Mouse (Mus musculus): ENCODE results near the gene Camk1. TPM values are rescaled to one million over a fixed set of nuclear protein-coding genes. Genes with fewer than 3 reads are reported as not detected.

Camk1 gene
- polyA plus RNA-seq, 1 experiment from 2014 or later: 128 TPM

DNA sequence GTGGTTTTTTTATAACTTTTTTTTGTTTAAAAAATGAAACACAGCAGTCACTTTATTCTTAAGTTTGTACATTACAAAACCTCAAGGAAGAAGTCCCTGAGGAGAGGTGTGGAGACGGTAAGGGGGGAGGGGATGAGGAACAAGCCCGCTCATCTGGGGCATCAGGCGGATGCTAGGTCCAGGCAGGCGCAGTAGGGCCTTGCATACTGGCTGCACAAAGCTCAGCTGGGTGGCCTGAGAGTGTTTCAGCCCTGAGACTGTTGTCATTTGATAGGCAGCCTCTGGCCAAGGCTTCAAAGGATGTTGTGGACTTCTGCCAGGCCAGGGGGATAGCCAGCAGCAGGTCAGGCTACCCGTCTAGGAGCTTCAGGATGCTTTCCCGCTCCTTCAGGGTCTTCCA lies 22.9 kb upstream of the Camk1 start:
- 90% methylated on average over 6 of the region's 6 CpGs for WGBS
- Histone ChIP-seq H3K4me3 (ENCODE audit: low read length) (no peak overlapping the region), H3K4me2 (ENCODE audit: low read length) (no peak overlapping the region), H3K27ac (ENCODE audit: low read depth, low read length) (no peak overlapping the region), H3K4me1 (ENCODE audit: control insufficient read depth, insufficient read depth, low read depth, low read length) (no peaks in the 10 kb centered on the region), H3K9ac (ENCODE audit: low read depth, low read length) (no peak overlapping the region), H3K9me3 (ENCODE audit: control insufficient read depth, low read length) (no peaks in the 10 kb centered on the region), H3K36me3 (ENCODE audit: control insufficient read depth, insufficient read depth, low read length) (peaks cover 28% of the 10 kb centered on the region), H3K27me3 (replicated peaks; ENCODE audit: control insufficient read depth, insufficient read depth, low read length) (no peaks in the 10 kb centered on the region)
- no peak for ATAC-seq

DNA sequence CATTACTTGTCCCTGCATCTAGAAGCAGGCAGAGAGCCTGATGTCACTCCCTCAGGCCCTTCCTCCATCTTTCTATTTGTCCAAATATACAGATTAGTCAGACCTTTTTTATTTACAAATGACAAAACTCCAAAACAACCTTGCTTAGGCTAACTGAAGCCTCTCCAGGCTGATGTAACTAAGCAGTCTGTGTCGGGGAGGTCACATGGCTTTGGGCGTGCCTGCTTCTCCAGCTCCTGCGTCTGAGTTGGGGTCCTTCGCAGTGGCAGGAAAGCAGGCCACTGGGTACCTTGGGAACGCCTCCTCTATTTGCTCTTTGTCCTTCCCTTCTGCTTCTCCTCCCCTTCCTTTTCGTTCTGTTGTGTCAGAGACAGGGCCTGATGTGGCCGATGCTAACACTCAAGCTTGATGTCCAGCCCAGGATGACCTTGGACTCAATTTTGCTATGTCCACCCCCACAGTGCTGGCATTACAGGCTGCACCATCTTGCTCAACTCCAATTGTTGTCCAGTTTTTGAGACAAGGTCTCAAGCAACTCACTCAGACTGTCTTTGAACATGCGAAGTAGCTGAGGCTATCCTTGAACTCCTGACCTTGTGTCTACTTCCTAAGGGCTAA lies 20.8 kb upstream of the Camk1 start:
- no peaks in the 10 kb centered on the region for H3K4me1 ChIP-seq (ENCODE audit: control insufficient read depth, insufficient read depth, low read depth, low read length)
- peaks cover 10% of the 10 kb centered on the region for H3K36me3 ChIP-seq (ENCODE audit: control insufficient read depth, insufficient read depth, low read length)
- no peak overlapping the region for H3K9ac ChIP-seq (ENCODE audit: low read depth, low read length)
- no peak overlapping the region for H3K4me2 ChIP-seq (ENCODE audit: low read length)
- no peak overlapping the region for H3K27ac ChIP-seq (ENCODE audit: low read depth, low read length)
- no peak for ATAC-seq
- H3K9me3 ChIP-seq (ENCODE audit: control insufficient read depth, low read length): no peaks in the 10 kb centered on the region
- no peak overlapping the region for H3K4me3 ChIP-seq (ENCODE audit: low read length)
- no peaks in the 10 kb centered on the region for H3K27me3 ChIP-seq (replicated peaks; ENCODE audit: control insufficient read depth, insufficient read depth, low read length)
- WGBS: 63% methylated on average over 8 of the region's 8 CpGs

DNA sequence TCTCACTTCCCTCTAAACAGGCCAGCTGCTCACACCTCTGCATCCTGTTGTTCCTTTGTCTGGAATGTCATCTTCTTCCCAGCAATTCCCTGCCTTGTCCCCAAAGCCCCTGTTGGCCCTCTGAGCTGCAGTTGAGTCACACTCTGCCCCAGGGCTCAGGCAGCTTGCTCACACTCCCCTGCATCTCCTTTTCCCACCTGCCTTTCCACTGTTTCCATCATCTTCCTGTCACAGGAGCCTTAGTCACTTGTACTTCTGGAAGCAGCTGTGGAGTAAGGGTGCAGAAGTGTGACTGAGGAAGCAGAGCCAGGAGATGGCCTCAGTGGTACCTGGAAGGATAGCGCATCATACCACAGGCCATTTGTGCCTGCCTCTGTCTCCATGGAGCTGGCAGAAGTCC lies 18.5 kb upstream of the Camk1 start:
- Histone ChIP-seq H3K9ac (ENCODE audit: low read depth, low read length) (no peak overlapping the region), H3K27ac (ENCODE audit: low read depth, low read length) (no peak overlapping the region), H3K4me2 (ENCODE audit: low read length) (no peak overlapping the region), H3K27me3 (replicated peaks; ENCODE audit: control insufficient read depth, insufficient read depth, low read length) (no peaks in the 10 kb centered on the region), H3K36me3 (ENCODE audit: control insufficient read depth, insufficient read depth, low read length) (no peaks in the 10 kb centered on the region; the same call in 1 of the 2 replicates), H3K4me3 (ENCODE audit: low read length) (no peak overlapping the region), H3K4me1 (ENCODE audit: control insufficient read depth, insufficient read depth, low read depth, low read length) (no peaks in the 10 kb centered on the region), H3K9me3 (ENCODE audit: control insufficient read depth, low read length) (no peaks in the 10 kb centered on the region)
- WGBS: 100% methylated on average over 1 of the region's 1 CpGs
- no peak for ATAC-seq

DNA sequence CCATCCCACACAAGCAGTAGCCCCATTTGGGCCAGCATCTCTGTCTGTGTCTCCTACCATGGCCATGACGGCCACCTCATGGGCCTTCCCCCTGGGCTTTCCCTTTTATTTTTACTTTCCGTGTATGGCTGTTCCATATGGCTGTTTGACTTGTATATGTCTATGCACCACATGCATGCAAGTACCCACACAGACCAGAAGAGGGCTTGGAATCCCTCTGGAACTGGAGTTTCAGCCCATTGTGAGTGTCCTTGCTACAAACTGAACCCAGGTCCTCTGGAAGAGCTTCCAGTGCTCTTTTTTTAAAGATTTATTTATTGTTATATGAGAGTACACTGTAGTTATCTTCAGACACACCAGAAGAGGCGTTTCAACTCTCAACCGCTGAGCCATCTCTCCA lies 17.7 kb upstream of the Camk1 start:
- no peaks in the 10 kb centered on the region for H3K4me1 ChIP-seq (ENCODE audit: control insufficient read depth, insufficient read depth, low read depth, low read length)
- 79% methylated on average over 4 of the region's 4 CpGs for WGBS
- H3K4me2 ChIP-seq (ENCODE audit: low read length): no peak overlapping the region
- ATAC-seq: no peak
- H3K27me3 ChIP-seq (replicated peaks; ENCODE audit: control insufficient read depth, insufficient read depth, low read length): no peaks in the 10 kb centered on the region
- no peaks in the 10 kb centered on the region for H3K9me3 ChIP-seq (ENCODE audit: control insufficient read depth, low read length)
- H3K4me3 ChIP-seq (ENCODE audit: low read length): no peak overlapping the region
- H3K9ac ChIP-seq (ENCODE audit: low read depth, low read length): no peak overlapping the region
- H3K36me3 ChIP-seq (ENCODE audit: control insufficient read depth, insufficient read depth, low read length): no peaks in the 10 kb centered on the region
- no peak overlapping the region for H3K27ac ChIP-seq (ENCODE audit: low read depth, low read length)

DNA sequence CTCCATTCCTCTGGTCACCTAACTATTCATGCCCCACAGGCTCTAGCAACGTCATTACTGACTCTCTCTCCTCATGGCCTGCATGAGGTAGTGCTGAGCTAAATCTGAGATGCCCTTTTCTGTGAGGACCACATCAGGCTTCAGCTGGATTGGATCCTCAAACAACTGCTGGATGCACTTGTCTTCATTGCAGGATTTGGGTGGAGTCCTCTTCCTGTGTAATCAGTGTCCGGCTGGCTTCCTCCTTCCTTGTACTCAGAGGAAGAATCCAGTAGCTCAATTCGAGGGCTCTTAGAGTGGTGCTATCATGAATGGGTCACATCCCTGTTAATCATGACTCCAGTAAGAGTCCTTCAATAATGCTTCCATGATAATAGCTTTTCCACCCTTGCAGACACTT lies 9.9 kb upstream of the Camk1 start:
- Histone ChIP-seq H3K9me3 (ENCODE audit: control insufficient read depth, low read length) (no peaks in the 10 kb centered on the region), H3K4me3 (ENCODE audit: low read length) (no peak overlapping the region), H3K27ac (ENCODE audit: low read depth, low read length) (no peak overlapping the region), H3K9ac (ENCODE audit: low read depth, low read length) (no peak overlapping the region), H3K4me1 (ENCODE audit: control insufficient read depth, insufficient read depth, low read depth, low read length) (no peaks in the 10 kb centered on the region), H3K27me3 (replicated peaks; ENCODE audit: control insufficient read depth, insufficient read depth, low read length) (no peaks in the 10 kb centered on the region), H3K4me2 (ENCODE audit: low read length) (no peak overlapping the region), H3K36me3 (ENCODE audit: control insufficient read depth, insufficient read depth, low read length) (no peaks in the 10 kb centered on the region)
- ATAC-seq: no peak
- 75% methylated on average over 3 of the region's 3 CpGs for WGBS

DNA sequence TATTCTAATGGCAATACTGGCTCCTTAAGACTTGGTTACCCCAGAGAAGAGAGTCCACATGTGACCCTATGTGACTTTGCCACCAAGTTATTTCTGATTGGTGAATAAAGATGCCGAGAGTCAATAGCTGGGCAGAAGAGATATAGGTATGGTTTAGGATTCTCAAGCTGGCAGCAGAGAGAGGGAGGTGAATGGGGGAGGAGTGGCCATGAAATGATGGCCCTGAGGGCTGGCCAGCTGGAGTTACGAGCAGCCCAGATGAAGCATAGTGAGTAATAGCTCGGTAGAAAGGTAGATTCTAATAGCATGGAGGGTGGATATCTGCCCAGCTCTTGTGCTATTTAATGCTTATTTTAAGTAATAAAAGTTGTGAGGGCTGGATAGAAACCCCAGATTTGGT lies 9.0 kb upstream of the Camk1 start:
- 78% methylated on average over 3 of the region's 3 CpGs for WGBS
- no peaks in the 10 kb centered on the region for H3K9me3 ChIP-seq (ENCODE audit: control insufficient read depth, low read length)
- ATAC-seq: no peak
- no peak overlapping the region for H3K4me3 ChIP-seq (ENCODE audit: low read length)
- no peaks in the 10 kb centered on the region for H3K27me3 ChIP-seq (replicated peaks; ENCODE audit: control insufficient read depth, insufficient read depth, low read length)
- no peak overlapping the region for H3K9ac ChIP-seq (ENCODE audit: low read depth, low read length)
- no peak overlapping the region for H3K27ac ChIP-seq (ENCODE audit: low read depth, low read length)
- H3K4me1 ChIP-seq (ENCODE audit: control insufficient read depth, insufficient read depth, low read depth, low read length): no peaks in the 10 kb centered on the region
- H3K4me2 ChIP-seq (ENCODE audit: low read length): no peak overlapping the region
- no peaks in the 10 kb centered on the region for H3K36me3 ChIP-seq (ENCODE audit: control insufficient read depth, insufficient read depth, low read length)

DNA sequence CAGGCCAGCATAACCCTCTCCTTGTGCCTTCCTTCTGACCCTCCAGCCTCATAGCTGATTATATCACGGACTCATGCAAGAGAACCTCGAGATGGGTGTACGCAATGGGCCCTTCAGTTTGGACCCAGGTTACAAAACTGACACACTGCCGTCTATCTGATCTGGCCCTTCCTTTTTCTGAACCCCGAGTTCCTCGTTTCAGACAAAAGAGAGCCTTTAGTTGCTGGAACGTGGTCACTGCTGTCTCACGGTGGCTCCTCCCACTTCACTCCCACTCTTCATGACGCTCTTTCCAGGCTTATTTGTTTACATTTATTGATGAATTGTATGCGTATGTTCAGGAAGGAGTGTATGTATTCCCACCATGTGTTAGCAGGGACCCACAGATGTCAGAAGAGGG lies 7.9 kb upstream of the Camk1 start:
- H3K4me3 ChIP-seq (ENCODE audit: low read length): no peak overlapping the region
- H3K27ac ChIP-seq (ENCODE audit: low read depth, low read length): no peak overlapping the region
- ATAC-seq: no peak
- 60% methylated on average over 10 of the region's 10 CpGs for WGBS
- no peaks in the 10 kb centered on the region for H3K9me3 ChIP-seq (ENCODE audit: control insufficient read depth, low read length)
- H3K4me2 ChIP-seq (ENCODE audit: low read length): no peak overlapping the region
- no peaks in the 10 kb centered on the region for H3K27me3 ChIP-seq (replicated peaks; ENCODE audit: control insufficient read depth, insufficient read depth, low read length)
- no peak overlapping the region for H3K9ac ChIP-seq (ENCODE audit: low read depth, low read length)
- no peaks in the 10 kb centered on the region for H3K4me1 ChIP-seq (ENCODE audit: control insufficient read depth, insufficient read depth, low read depth, low read length)
- H3K36me3 ChIP-seq (ENCODE audit: control insufficient read depth, insufficient read depth, low read length): no peaks in the 10 kb centered on the region

DNA sequence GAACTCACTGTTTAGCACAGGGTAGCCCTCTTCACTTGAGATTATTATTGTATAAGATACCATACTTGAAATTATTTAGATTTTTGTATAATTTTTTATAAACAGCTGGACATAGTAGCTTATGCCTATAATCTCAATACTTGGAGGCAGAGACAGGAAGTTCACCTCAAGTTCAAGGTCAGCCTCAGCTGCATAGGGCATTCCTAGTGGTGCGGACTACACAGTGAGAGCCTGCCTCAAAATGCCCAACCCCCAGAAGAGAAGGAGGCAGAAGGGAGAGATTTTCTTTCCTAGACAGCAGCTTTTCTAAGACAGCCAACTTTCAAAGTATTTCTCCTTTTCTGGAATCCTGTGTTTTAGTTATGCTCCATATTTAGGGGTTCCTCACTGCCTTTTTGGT lies 7.4 kb upstream of the Camk1 start:
- Histone ChIP-seq H3K4me2 (ENCODE audit: low read length) (no peak overlapping the region), H3K27ac (ENCODE audit: low read depth, low read length) (no peak overlapping the region), H3K4me1 (ENCODE audit: control insufficient read depth, insufficient read depth, low read depth, low read length) (no peaks in the 10 kb centered on the region), H3K27me3 (replicated peaks; ENCODE audit: control insufficient read depth, insufficient read depth, low read length) (no peaks in the 10 kb centered on the region), H3K9me3 (ENCODE audit: control insufficient read depth, low read length) (no peaks in the 10 kb centered on the region), H3K36me3 (ENCODE audit: control insufficient read depth, insufficient read depth, low read length) (no peaks in the 10 kb centered on the region), H3K4me3 (ENCODE audit: low read length) (no peak overlapping the region), H3K9ac (ENCODE audit: low read depth, low read length) (no peak overlapping the region)
- WGBS: 93% methylated on average over 1 of the region's 1 CpGs
- ATAC-seq: no peak

DNA sequence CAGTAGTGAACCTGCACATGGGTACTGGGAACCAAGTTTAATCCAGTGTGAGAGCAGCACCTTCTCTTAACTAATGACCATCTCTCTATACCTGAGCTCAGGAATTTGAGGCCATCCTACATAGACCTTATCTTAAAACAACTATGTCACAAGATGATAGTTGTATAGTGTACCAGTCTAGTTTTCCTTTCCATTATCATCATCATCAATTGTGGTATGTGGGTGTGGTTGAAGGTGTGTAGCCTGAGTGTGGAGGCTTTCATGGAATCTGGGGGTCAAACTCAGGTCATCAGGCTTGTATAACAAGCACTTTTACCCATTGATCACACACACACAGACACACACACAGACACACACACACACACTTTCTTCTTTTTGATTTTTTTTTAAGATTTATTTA lies 6.8 kb upstream of the Camk1 start:
- no peak for ATAC-seq
- H3K4me2 ChIP-seq (ENCODE audit: low read length): no peak overlapping the region
- no peak overlapping the region for H3K4me3 ChIP-seq (ENCODE audit: low read length)

DNA sequence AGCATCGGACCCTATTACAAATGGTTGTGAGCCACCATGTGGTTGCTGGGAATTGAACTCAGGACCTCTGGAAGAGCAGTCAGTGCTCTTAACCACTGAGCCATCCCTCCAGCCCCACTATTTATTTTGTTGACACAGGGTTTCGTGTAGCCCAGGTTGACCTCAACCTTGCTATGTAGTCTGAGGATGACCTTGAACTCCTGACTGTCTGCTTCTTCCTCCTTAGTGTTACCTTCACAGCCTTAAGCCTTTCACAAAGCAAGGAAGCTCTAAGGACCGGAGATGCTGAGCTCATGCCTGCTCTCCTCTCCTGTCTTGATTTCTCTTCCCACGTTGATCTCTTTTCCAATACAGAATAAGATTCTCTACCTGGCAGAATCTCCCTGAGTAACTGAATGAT lies 3.1 kb upstream of the Camk1 start:
- Histone ChIP-seq H3K9me3 (ENCODE audit: control insufficient read depth, low read length) (no peaks in the 10 kb centered on the region), H3K9ac (ENCODE audit: low read depth, low read length) (no peak overlapping the region), H3K4me3 (ENCODE audit: low read length) (no peak overlapping the region), H3K27ac (ENCODE audit: low read depth, low read length) (no peak overlapping the region), H3K36me3 (ENCODE audit: control insufficient read depth, insufficient read depth, low read length) (no peaks in the 10 kb centered on the region), H3K4me1 (ENCODE audit: control insufficient read depth, insufficient read depth, low read depth, low read length) (peaks cover 17% of the 10 kb centered on the region), H3K27me3 (replicated peaks; ENCODE audit: control insufficient read depth, insufficient read depth, low read length) (no peaks in the 10 kb centered on the region), H3K4me2 (ENCODE audit: low read length) (no peak overlapping the region)
- ATAC-seq: no peak
- 83% methylated on average over 4 of the region's 4 CpGs for WGBS

More for the DNA sequence above, 6.8 kb upstream of the Camk1 start:
- H3K27me3 ChIP-seq (replicated peaks; ENCODE audit: control insufficient read depth, insufficient read depth, low read length): no peaks in the 10 kb centered on the region
- H3K27ac ChIP-seq (ENCODE audit: low read depth, low read length): no peak overlapping the region
- no peaks in the 10 kb centered on the region for H3K36me3 ChIP-seq (ENCODE audit: control insufficient read depth, insufficient read depth, low read length)
- H3K4me1 ChIP-seq (ENCODE audit: control insufficient read depth, insufficient read depth, low read depth, low read length): no peaks in the 10 kb centered on the region
- no peaks in the 10 kb centered on the region for H3K9me3 ChIP-seq (ENCODE audit: control insufficient read depth, low read length)
- H3K9ac ChIP-seq (ENCODE audit: low read depth, low read length): no peak overlapping the region
